Mouse (Mus musculus) telencephalon, adult 2 months (tissue): Measurements from ENCODE around the gene Bex3.
"Not testable (repeated sequence)": the region's sequence is repeated elsewhere in the genome, so short reads cannot be mapped to it uniquely, and the experiment has no call there.

Source experiments
- DNase-seq: peaks from one replicate; pipeline ENCODE4 v3.0.0-alpha.2; 2011; ENCODE audit warnings: low read depth, low spot score

The Bex3 gene

DNA sequence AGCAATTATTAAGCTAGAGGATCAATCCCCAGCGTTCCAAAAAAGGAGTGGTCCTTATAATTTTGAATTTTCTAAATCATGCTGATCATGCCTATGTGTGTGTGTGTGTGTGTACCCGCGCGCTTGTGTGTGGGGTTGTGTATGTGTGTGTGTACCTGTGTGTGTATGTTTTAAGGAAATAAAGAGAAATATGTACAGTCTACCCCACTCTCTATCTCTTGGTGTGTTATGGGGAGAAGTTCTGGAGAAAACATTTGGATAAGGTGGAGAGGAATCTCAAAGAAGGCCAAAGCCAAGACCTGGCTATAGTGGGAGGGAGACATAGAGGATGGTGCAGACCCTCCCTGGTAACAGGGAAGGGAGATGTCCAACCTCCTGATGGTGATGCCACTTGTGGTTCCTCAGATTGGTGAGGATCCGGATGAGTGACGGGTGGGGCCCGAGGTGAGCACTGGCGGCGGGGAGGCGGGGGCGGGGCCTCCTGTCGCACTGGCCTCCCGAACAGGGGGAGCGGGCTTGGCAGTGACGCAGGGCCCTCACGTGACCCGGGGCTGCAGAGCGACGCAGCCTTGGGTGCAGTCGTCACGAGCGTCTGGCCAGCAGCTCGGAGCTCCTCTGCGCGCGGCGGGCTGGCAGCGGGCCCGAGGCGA, at the start of gene Bex3:
Bex3 (plus strand) TSS at position 511 of the 650 bp plus-strand sequence.
- not testable (repeated sequence) for DNase-seq

DNA sequence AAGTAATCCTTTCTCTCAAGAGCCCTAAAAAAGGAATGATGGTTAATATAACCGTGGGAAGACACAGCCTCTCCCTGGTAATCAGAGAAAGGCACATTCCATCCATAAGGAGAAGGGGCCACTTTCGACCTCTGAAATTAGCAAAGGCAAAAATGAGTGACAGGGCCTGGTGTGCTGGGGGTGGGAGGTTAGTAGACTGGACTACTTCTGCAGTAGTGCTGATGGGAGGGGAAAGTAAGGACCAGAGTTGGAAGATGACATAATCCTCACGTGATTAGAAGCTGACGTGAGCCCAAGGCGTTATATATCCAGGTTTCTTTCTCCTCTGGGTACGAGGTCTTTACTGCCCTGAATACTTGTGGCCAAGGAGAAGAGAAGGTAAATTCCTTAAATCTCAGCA, 46.3 kb upstream of the Bex3 start:
- DNase-seq = no peak

DNA sequence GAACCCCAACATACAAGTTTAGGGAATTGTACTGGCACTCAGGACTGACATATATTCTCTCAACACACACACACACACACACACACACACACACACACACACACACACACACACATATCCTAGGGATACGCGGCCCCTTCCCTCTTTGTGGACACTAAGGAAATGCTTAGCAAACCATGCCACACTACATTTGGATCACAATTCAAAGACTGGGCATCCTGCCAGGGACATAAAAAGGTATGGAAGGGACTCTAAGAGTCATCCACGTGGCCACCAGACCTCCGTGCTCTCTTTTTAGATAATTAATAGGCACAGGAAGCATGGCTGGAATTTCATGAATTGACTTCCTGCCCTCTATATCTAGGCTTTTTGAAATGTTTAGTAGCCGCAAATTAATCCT, 42.3 kb upstream of the Bex3 start:
- no peak for DNase-seq

DNA sequence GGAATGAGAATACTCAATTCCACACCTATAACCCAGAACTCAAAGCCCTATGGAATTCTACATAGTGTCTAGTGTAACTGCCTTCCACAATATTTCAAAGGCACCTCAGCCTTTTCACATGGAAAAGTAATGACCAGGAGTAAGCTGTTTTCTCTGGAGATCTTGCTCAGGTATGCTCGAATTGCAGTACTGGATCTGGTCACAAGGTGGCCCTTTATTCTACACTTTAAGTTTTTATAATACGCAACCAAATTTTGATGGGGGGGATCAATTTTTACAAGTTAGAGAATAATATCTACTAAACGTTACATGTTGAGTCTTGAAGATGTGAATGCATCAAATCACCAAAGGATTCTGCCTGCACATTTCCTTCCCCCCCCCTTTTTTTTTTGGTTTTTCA, 31.9 kb upstream of the Bex3 start:
- no peak for DNase-seq

DNA sequence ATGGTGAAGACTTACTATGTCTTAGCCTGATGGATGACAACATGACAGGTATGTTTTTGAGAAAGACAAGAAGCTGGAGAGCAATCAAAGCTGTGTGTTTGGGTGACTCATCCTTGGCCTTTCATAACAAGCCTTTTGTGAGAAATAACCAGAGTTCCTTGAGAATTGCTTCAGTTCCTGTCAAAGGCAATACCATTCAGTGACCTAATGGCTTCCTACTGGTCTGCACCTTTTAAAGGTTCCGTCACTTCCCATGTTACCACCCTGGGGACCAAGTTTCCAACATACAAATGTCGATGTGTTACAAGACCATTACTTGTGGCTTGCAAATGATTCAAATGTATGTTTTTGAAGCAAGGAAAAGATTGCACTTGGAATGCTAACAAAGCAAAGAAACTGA, 26.9 kb upstream of the Bex3 start:
- DNase-seq = no peak

DNA sequence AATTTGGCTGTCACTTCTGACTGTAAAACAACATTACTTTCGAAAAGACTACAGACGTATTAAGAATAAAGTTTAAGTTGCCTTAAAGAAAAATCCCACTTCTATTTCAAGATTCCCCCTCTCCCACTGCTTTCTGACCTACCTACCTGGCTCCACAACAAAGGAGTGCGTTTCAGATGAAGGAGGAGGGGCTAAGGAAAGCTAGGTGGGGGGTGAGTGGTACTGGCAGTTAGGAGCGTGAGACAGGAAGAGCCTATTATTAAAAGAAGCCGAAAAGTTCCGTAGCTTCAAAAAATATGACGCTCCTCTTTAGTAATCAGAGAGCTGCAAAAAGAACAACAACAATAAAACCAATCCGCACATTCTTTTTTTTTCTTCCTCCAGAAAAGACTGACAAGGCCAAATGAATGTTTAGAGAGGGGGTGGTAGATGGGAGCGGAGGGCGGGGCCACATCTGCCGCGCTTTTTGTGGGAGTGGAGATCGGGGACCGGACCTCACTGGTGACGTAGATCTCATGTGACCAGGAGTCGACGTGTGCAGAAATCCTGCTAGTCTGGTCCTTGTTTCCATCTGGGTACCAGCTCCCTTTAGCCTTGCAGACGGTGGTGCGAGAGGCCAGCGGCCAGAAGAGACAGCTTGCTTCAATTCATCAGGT, 25.4 kb upstream of the Bex3 start, which contains the start of gene Tceal9:
Tceal9 (plus strand) TSS at position 506 of the 656 bp plus-strand sequence.
- DNase-seq = peak; percentile 62

DNA sequence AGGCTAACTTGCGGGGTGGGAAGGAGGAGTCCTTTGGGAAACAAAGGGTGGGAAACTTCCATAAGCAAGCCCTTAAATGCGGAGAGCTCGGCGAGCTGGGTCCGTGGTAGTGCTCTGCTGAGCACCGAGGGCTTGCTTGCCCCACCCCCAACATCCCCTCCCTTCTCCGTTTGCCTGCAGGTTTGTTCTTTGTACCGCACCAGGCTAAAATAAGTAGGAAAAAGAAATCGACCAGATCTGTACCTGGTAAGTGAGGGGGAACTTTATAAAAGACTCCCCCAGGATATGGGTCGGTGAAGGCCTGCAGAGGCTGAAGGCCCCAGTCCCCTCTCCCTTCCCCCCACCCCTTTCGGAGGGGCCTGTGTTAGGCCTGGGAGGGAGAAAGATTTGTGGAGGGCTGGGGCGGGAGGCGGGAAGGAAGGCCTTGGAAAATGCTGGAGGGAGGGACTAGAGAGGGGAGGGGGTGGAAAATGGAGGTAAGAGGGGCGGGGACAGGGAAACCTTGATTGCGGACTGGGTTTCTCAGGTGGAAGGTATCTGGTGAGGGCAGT, 24.5 kb upstream of the Bex3 start:
- DNase-seq = no peak

DNA sequence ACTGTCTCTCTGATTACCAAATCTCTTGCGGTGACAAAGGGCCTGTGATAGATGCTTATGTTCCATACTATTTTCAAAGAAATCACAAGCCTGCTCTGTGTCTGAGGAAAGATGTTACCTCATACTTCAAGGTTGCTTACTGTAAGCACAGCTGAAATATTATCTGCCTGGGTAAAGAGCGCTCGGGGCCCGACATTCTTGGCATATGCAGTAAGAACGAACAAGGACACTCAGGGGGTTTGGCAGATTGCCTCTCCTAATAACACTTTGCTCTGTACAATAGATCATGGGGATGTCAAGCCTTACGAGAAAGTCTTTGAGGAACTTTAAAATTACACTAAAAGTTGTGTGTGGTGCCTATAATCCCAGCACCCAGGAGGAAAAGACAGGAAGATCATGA, 21.2 kb upstream of the Bex3 start:
- no peak for DNase-seq

DNA sequence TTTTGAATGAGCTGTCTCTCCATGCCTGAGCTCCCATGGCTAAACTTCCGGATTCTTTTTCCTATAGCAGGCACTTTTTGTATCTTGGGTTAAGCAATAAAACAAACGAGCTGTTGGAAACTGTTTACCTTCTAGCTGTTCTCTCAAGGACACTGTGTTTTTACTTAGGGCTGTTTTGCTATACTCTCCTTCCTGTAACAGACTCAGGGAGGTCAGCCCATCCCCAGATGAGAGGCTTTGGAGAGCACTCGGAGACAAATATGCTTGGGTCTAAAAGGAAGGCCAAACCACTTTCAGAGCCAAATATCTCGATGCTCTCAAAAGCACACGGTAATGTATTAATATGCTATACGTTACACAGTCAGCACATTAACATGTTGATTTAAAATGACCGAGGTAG, 20.4 kb upstream of the Bex3 start:
- DNase-seq = no peak

DNA sequence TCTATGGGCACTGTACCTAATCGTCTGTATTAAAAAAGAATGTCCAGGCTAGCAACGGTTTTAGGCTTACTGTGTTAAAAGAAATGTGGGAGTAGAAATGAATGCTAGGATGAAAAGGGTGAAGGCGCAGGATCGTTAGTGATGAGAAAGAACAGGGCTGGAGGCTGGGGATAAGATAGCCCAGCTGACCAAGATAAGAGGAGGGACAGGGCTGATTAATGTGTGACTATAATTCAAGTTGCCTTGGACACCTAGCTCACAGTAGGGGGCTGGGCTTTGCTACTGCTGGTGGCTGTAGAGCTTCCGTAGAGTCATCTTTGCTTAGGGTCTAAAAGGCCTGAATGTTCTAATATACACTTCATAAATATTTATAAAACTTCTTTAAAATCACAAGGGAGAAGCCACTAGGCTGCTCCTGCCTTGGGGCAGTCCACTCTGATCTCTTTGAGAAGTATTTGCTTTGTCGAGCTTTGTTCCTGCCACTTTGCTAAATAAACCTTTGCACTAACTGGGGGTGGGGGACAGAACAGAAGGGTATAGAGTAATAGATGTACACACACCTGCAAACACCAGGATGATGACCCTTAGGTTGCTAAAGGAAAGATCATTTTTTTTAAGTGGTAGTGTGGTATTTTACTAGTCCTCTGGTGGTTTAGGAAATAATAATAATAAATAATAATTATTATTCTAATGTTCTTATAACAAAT, 17.9 kb upstream of the Bex3 start:
- DNase-seq = no peak

DNA sequence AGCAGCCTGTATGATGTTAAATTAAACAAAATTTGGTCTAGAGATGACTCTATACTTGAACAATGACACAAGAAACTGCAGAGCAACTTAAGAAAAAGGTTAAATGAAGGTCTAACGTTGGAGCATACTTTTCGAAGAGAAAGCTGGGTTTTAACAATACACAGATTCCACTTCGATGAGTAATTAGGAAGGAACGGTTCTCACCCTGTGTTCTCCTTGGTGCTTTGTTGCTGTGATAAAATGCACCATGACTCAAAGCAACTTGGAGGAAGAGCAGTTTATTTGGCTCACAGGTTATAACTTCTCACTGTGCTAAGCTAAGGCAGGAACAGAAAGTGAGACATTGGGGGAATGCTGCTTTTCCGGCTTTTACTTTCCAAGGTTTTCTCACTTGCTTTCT, 2.3 kb upstream of the Bex3 start:
- no peak for DNase-seq

DNA sequence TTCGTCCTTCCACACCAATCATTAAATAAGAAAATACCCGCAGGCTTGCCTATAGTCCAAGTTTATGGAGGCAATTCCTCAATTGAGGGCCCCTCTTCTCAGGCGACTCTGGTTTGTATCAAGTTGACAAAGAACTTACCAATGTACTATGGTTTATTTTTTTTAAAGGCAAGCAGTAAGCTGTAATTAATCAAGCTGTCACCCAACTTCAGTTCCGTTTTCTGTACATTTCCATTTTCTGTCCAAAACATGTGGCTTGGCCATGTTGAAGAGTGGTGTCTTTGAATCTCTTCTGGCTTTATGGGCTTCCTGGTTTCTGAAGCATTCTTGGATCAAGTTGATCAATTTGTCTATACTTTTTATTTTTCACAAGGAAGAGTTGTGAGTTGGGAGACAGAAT, 1.9 kb upstream of the Bex3 start:
- no peak for DNase-seq

DNA sequence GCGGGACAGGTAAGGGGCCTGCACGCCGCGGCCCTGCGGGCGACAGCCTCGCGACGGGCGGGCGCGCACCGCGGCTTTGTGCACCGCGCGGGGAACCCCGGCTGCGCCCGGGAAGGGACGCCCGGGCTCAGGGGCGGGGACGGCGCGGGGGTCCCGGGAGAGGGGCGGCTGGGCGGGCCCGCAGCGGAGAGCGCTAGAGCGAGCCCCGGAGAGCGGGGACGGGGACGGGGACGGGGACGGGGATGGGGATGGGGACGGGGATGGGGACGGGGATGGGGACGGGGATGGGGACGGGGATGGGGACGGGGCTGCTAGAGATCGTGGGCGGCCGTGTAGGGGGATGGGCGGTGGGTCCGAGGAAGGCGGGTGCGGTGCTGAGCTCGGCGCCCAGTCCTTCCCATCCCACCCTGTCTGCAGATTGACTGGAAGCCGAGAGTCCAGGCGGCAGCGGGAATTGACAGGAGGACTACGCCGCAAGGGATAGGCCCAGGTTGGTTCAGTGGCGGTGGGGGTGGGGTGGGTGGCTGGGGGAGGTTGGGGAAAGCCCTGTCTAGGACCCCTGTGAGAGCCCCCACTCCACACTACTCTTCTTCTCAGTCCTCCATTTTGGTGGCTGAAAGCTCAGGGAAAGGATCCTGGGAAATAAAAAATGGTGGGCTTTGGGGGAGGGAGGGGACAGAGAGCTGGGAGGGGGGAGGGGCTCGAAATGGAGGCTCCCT, 499 bp downstream of the Bex3 start:
- DNase-seq = not testable (repeated sequence)

DNA sequence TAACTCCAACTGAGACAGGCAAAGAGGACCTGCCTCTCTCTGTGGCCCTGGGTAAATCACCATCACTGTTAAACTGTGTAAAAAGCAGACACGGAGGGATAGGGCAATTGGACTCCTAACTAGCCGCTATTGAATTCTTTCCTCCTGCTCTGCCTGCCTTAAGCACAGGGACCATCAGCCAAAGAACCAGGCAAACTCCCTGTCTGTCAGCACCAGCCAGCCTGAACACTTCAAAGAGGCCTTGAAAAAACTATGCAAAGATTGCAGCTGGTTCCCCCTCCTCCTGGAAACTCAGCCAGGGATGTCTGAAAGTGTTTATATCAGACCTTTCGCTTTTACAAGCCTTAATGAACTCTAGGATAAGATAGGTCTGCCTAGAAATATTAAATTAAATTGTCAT, 4.5 kb downstream of the Bex3 start:
- no peak for DNase-seq

DNA sequence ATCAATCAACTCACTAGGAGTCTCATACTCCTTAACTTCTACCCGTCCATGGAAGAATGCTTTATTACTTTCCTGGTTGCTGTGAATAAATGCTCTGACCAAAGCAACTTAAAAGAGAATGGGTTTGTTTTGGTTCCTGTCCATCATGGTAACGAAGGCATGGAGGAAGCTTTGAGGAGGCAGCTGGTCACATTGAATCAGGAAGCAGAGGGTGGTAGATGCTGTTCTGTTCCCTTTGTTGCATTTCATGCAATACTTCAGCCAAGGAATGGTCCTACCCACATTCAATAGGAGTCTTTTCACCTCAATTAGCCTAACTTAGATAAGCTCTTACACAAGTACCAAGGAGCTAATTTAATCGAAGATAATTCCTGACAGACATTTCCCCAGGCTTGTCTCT, 5.3 kb downstream of the Bex3 start:
- DNase-seq = no peak

DNA sequence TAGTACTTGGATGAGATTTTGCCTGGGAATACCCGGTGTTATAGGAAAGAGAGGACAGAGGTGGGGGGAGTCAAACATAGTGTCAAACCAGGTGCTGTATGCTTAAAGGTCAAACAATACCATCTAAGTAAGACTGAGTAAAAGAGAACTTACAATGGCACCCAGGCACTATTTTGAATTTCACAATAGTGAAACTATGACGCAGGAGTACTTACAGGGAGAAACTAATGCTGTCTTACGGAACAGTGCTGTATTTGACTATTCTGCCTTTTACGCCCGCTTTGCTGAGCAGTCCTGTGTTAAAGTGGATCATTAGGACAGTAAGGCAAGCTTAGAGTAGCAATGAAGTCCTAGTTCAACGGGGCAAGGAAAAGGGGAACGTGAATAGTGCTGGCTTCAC, 7.5 kb downstream of the Bex3 start:
- DNase-seq = no peak

DNA sequence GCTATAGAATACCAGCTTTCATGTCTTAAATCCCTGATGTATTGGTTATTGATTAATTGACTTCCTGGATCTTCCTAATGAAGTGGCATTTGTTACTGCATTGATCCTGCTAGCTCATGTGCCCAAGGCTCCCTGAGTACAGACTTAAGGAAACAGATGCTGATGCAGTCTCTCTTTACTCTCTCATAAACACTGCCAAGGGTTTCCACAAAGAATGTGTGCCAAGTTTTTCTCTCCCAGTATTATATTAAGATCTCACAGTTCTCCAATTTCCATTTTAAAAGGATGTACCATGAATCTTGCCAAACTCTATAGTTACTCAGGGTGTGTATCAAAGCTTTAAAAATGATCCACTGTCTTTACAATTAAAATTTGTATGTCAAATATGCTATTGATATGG, 8.3 kb downstream of the Bex3 start:
- DNase-seq = no peak

DNA sequence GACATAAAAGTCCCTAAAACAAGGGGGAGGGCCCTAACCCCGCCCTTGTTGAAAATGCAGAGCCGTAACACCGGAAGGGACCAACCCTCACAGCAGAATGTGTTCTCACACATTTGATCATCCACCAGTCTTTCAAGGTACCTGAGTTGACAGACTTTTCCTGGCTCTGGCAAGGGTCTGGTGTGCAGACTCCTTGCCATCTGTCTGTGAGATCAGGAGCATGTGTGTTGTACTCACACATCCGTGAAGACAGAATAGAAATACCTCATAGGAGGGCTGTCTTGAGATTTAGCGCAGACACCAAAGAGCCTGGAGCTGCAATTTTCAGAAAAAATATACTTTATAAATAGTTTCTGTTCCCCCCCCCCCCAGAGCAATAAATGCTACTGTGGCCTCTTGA, 9.4 kb downstream of the Bex3 start:
- DNase-seq = no peak

DNA sequence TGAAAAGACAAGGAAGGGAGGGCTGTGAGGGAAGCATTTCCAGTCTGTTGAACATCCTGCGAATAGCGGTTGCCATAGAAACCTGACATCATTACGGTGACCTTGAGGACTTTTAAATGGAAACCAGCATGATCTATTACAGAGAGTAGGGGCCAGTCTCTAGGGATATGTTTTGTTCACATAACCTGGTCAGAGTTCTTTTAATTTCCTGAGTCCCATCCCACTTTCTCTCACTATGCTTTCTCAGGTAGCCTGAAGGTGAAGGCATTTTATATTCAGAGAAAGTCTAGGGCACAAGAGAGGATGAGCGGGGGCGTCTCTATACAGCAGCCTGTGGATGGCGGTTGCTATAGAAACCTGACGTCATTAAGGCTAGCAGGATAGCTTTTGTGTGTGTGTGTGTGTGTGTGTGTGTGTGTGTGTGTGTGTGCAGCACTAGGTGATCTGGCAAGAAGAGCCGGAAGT, 20.8 kb downstream of the Bex3 start:
- peak; percentile 79 for DNase-seq

DNA sequence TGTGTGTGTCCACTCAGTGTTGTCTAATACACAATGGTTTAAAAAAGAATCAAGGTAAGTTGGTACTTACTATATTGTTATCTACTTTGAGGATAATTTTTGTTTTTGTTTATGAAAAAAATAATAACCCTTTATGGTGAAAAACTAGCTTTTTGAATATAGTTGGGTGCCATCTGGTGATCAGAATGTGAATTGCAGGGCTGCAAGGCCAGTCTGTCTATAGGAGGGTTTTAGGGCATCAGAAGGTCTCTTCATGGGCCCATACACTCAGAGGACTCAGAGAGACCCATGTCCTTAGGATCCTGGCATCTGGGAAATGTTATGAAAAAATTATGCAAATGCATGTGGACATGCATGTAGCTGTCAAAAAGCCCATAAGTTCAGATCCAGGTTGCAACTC, 34.2 kb downstream of the Bex3 start:
- no peak for DNase-seq

DNA sequence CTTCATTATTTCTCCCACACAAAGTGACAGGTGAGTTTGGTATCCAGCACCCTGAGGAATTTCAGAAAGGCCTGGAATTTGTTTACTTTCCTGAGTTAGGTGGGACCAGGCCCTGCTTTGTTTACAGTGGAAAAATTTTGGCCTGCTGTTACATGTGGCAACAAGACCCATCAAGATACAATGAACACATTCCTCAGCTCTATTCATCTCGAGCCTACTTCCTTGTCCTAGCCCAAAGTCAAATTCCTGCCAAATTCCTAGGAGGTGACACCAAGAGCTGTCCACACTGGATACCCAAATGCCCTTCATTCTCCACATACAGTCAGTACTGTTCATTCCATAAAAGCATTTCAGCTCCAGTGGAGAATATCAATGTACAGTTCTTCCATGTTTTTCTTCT, 36.1 kb downstream of the Bex3 start:
- DNase-seq = no peak

DNA sequence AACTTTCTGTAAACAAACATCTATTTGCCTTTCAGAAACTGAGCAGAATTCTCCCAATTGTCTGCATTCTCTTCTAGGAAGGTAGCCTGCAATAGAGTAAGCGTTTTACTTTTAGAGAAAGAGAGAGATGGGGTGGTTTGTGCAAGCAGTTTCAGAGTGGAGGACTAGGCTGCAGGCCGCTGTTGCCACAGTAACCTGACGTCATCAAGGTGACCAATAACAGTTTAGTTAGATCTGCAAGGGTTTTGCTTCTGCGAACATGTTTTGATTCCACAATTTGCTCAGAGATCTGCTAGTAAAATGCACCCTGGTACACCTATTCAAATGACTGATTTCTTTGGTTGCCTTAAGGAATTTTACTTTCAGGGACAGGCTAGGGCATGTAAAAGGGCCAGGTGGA, 43.2 kb downstream of the Bex3 start:
- no peak for DNase-seq
